Comparison of ENCODE assay signal across 9 mouse cellular contexts in genomic region chr11:7210343-7210742, GRCm38 (mm10). TPM values are rescaled to one million over a fixed set of nuclear protein-coding genes. Genes with fewer than 3 reads are reported as not detected.
DNase-seq lines count a peak whose midpoint lies in the region; ATAC-seq and TF ChIP-seq lines count a peak whose summit lies in the region.
"Had no signal": no experiment of that assay in that cellular context is flagged by ENCODE, and none has a peak within 500 bp of the region (broad histone marks: within the 10 kb centered on the region; RNA-seq: fewer than 3 reads in every experiment).

No protein-coding gene starts in this region.

- H3K27ac ChIP-seq in left cerebral cortex, adult 2 months: no peak overlapping the region
- H3K27ac ChIP-seq in stomach, postnatal 0 days (replicated peaks): no peak overlapping the region
- H3K27ac ChIP-seq: macrophage had no signal

- no peaks in the 10 kb centered on the region for H3K9me3 ChIP-seq in stomach, postnatal 0 days (ENCODE audit: control insufficient read depth, low read length)

- no peak for DNase-seq in cerebellum, adult 11-12 months
- peak; percentile 42 to 67 for DNase-seq in cerebellum, adult 18-20 months
- peak; percentile 57 to 69 for DNase-seq in frontal cortex, postnatal 10 days (ENCODE audit: low spot score in 2 of 2)
- DNase-seq in induced T-regulatory cell, adult 2 months (ENCODE audit: low read depth): peak; percentile 32
- peak; percentile 77 to 85 for DNase-seq in left cerebral cortex, adult 2 months (ENCODE audit: extremely low spot score in 1 of 2, low spot score in 2 of 2)
- DNase-seq in stomach, postnatal 0 days (ENCODE audit: low spot score): peak; percentile 77

- no peaks in the 10 kb centered on the region for H3K36me3 ChIP-seq in stomach, postnatal 0 days (ENCODE audit: control insufficient read depth, insufficient read depth, low read length)

- no peak overlapping the region for H3K4me3 ChIP-seq in left cerebral cortex, adult 2 months
- no peak overlapping the region for H3K4me3 ChIP-seq in stomach, postnatal 0 days (ENCODE audit: low read depth, low read length)

- 0 out of 2 replicates have a peak, but pooled peaks have one; percentile 45 for ATAC-seq in cerebellum, adult (ENCODE audit: insufficient number of reproducible peaks, low FRiP score, low TSS enrichment)
- ATAC-seq in megakaryocyte-erythroid progenitor cell, adult 5-6 weeks (replicated peaks; ENCODE audit: low FRiP score, low TSS enrichment, poor library complexity, severe bottlenecking): peak; percentile 61; the same call in 1 of the 2 replicates
- ATAC-seq in stomach, postnatal 0 days (ENCODE audit: low FRiP score, low TSS enrichment): peak; percentile 58; the same call in 1 of the 2 replicates

- H3K4me1 ChIP-seq in stomach, postnatal 0 days (replicated peaks; ENCODE audit: control insufficient read depth, insufficient read depth): peaks cover 5% of the 10 kb centered on the region; the same call in 1 of the 2 replicates

- intact Hi-C loops in left cerebral cortex, adult 2 months (cut with DNase I): loop anchor here (1.0 to 10.0 kb wide), 4 partner anchors 357 to 1194 kb away; no protein-coding TSS in a partner anchor

- H3K4me2 ChIP-seq in stomach, postnatal 0 days (replicated peaks; ENCODE audit: low read depth): no peak overlapping the region

- TF ChIP-seq EP300 in stomach, postnatal 0 days (optimal IDR thresholded peaks at IDR 0.05): no peak

- 13% methylated on average over 6 of the region's 6 CpGs for WGBS in stomach, postnatal 0 days

- no peak overlapping the region for H3K9ac ChIP-seq in stomach, postnatal 0 days (ENCODE audit: low read length)

- TF ChIP-seq CTCF in left cerebral cortex, adult 2 months (IDR thresholded peaks at IDR 0.05): peak; percentile 89
- TF ChIP-seq CTCF in stomach, postnatal 0 days (IDR thresholded peaks at IDR 0.05; ENCODE audit: low read depth): peak; percentile 91

- H3K27me3 ChIP-seq in stomach, postnatal 0 days (ENCODE audit: control insufficient read depth, insufficient read depth, low read length): no peaks in the 10 kb centered on the region; the same call in 1 of the 2 replicates

RNA-seq across cellular contexts. Expression of gene Igfbp3, which starts 3.4 kb away (rescaled TPM):
- 1 to 10 TPM; 7.2 to 9.0 TPM for total RNA-seq in left cerebral cortex, adult 2 months (2021)
- not detected in 2 replicates for total RNA-seq in megakaryocyte-erythroid progenitor cell, adult 5-6 weeks (2014; fragmentation: Nextera tagmentation)
- total RNA-seq in megakaryocyte-erythroid progenitor cell, adult 5-6 weeks (2017): not detected in 2 replicates
- polyA plus RNA-seq in stomach, postnatal 0 days (2015; fragmentation: Nextera tagmentation; extraction: Ambion mirVana): 46.0 and 50.6 TPM in 2 replicates
- polyA plus RNA-seq: macrophage had no signal

RNA-seq across cellular contexts. Expression of gene Igfbp1, which starts 12.8 kb away (rescaled TPM):
- total RNA-seq in left cerebral cortex, adult 2 months (2021): not detected
- not detected in 2 replicates for total RNA-seq in megakaryocyte-erythroid progenitor cell, adult 5-6 weeks (2014; fragmentation: Nextera tagmentation)
- not detected in 2 replicates for total RNA-seq in megakaryocyte-erythroid progenitor cell, adult 5-6 weeks (2017)
- polyA plus RNA-seq in stomach, postnatal 0 days (2015; fragmentation: Nextera tagmentation; extraction: Ambion mirVana): 2.3 and 4.5 TPM in 2 replicates
- polyA plus RNA-seq: macrophage had no signal

RNA-seq across cellular contexts. Expression of gene Gm11985, which starts 22.0 kb away (rescaled TPM):
- not detected for total RNA-seq in left cerebral cortex, adult 2 months (2021)
- total RNA-seq in megakaryocyte-erythroid progenitor cell, adult 5-6 weeks (2014; fragmentation: Nextera tagmentation): not detected in 2 replicates
- not detected in 2 replicates for total RNA-seq in megakaryocyte-erythroid progenitor cell, adult 5-6 weeks (2017)
- not detected in 2 replicates for polyA plus RNA-seq in stomach, postnatal 0 days (2015; fragmentation: Nextera tagmentation; extraction: Ambion mirVana)
- polyA plus RNA-seq: macrophage had no signal

Comparison
In these comparisons a context has a peak if more than half of its experiments do, and no peak if none do; other contexts are left out.
1. RNA of gene Igfbp3, which starts 3.4 kb away (total RNA-seq): 7.2 to 9.0 TPM in left cerebral cortex, adult 2 months; not detected in megakaryocyte-erythroid progenitor cell, adult 5-6 weeks; every median in the first group is over 4 times any median in the second.
2. Peak in every context shown above with its lines, with median percentiles within 50 percentile points of each other: ATAC-seq.